Mouse (Mus musculus) small intestine, adult 2 months (tissue): ENCODE data around the gene Hormad2.

Experiments used
- CTCF ChIP-seq: fragments of 200-500 bp; IDR thresholded peaks from 2 replicates; pipeline ENCODE4 v1.5.1; 2012; ENCODE audit warnings: low read depth, mild to moderate bottlenecking, control low read depth, inconsistent platforms, low read length, moderate library complexity, mixed read lengths; ENCODE audit not compliant: insufficient replicate concordance, insufficient read length; ENCODE audit errors: extremely low read depth
- POLR2A ChIP-seq: fragments of 200-500 bp; IDR thresholded peaks from 2 replicates; pipeline ENCODE4 v1.6.1; 2012; ENCODE audit warnings: low read depth, mild to moderate bottlenecking, control low read depth, inconsistent platforms, low read length, moderate library complexity

DNA sequence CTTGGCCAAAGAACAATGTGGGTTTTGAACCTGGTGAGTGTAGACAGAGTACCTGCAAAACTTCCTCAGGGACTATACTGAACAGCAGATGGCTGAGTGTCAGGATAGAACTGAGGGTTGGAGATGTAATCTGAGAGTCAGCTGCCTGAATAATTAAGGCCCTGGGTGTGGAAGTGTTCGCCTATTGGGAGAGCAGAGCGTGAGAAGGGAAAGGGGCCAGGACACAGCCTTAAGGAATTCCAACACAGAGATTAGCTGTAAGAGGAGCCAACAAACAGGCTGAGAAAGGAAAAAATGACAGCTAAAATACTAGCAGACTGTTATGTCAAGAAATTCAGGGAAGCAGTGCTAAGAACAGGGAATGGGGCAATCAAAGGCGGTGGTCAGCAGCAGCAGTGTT is 88.3 kb downstream of the Hormad2 start:
- TF ChIP-seq CTCF: no peak
- no peak for TF ChIP-seq POLR2A
